Mouse (Mus musculus) forebrain, embryonic 16.5 days (tissue): ENCODE data around the gene Mecom. TPM values are rescaled to one million over a fixed set of nuclear protein-coding genes. Genes with fewer than 3 reads are reported as not detected.

ENCODE experiments used
- ATAC-seq: fragments of 200-750 bp; cut with Nextera tagmentation; 2 replicates; pipeline ENCODE4 v1.8.0; 2017; ENCODE audit warnings: mild to moderate bottlenecking, moderate library complexity
- H3K27ac ChIP-seq: fragments of 300-500 bp; sonication (generic); 2 replicates; pipeline ENCODE4 v1.5.1; 2014; ENCODE audit warnings: low read length, control low read depth
- H3K27me3 ChIP-seq: fragments of 300-500 bp; sonication (generic); replicated peaks from 2 replicates; pipeline ENCODE4 v1.6.1; 2014; ENCODE audit warnings: low read length; ENCODE audit not compliant: control insufficient read depth, insufficient read depth
- H3K36me3 ChIP-seq: fragments of 300-500 bp; sonication (generic); 2 replicates; pipeline ENCODE4 v1.6.1; 2014; ENCODE audit not compliant: control insufficient read depth, insufficient read depth
- H3K4me1 ChIP-seq: fragments of 300-500 bp; sonication (generic); replicated peaks from 2 replicates; pipeline ENCODE4 v1.6.1; 2014; ENCODE audit warnings: low read length; ENCODE audit not compliant: control insufficient read depth, insufficient read depth
- H3K4me2 ChIP-seq: fragments of 300-500 bp; sonication (generic); 2 replicates; pipeline ENCODE4 v1.6.1; 2014; ENCODE audit warnings: mild to moderate bottlenecking, low read length, control low read depth
- H3K4me3 ChIP-seq: fragments of 300-500 bp; sonication (generic); replicated peaks from 2 replicates; pipeline ENCODE4 v1.5.1; 2014; ENCODE audit warnings: mild to moderate bottlenecking, low read length, control low read depth
- H3K9ac ChIP-seq: fragments of 300-500 bp; sonication (generic); replicated peaks from 2 replicates; pipeline ENCODE4 v1.6.1; 2014; ENCODE audit warnings: low read depth, low read length, control low read depth
- H3K9me3 ChIP-seq: fragments of 300-500 bp; sonication (generic); 2 replicates; pipeline ENCODE4 v1.6.1; 2016; ENCODE audit warnings: low read length; ENCODE audit not compliant: control insufficient read depth
- WGBS: fragments of 180-500 bp; shearing (Covaris S2); extraction: QIAGEN DNeasy Blood & Tissue Kit; methylation state at CpG from one replicate; pipeline ENCODE4 v1.1.7; 2014; 5-methylcytosine and 5-hydroxymethylcytosine counted together
- polyA plus RNA-seq: library from polyadenylated mRNA; unstranded; fragments of >200 nt; fragmentation: Nextera tagmentation; extraction: Ambion mirVana; gene quantifications from 2 replicates; pipeline ENCODE4 v1.2.1, GENCODE M21; 2015

Gene Mecom
- polyA plus RNA-seq, 1 experiment from 2014 or later = 2.1 TPM

DNA sequence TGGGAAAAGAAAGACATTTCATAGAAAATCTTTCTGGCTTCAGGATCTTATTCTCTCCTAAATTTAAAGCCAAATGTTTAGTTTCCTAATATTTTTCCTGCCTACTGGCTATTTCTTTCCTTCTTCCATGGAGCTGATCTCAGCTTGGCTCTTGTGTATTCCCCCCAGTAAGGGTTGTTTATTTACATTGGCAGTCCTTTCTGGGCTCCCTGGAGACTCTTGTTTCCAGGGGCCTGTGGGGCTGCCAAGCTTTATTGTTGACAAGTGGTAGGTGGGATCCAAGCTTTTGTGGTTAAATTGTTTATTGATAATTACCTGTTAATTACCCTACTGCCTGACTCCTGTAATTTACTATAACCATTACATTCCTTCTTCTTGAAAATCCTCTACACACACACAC, 476.5 kb downstream of the Mecom start:
- Histone ChIP-seq H3K4me3 (no peak overlapping the region), H3K4me1 (no peaks in the 10 kb centered on the region)

GRCm38 (mm10) chr3:30066519-30066918, 481.3 kb downstream of the Mecom start:
- Histone ChIP-seq H3K27ac (no peak overlapping the region), H3K9ac (no peak overlapping the region), H3K4me1 (no peaks in the 10 kb centered on the region), H3K4me2 (no peak overlapping the region), H3K27me3 (no peaks in the 10 kb centered on the region), H3K36me3 (no peaks in the 10 kb centered on the region), H3K4me3 (no peak overlapping the region), H3K9me3 (no peaks in the 10 kb centered on the region)
- WGBS = 80% methylated on average over 7 of the region's 7 CpGs
- no peak for ATAC-seq

More for the DNA sequence above, 476.5 kb downstream of the Mecom start:
- Histone ChIP-seq H3K4me2 (no peak overlapping the region), H3K27me3 (no peaks in the 10 kb centered on the region), H3K27ac (no peak overlapping the region), H3K36me3 (no peaks in the 10 kb centered on the region), H3K9me3 (no peaks in the 10 kb centered on the region), H3K9ac (no peak overlapping the region)
- ATAC-seq = no peak

GRCm38 (mm10) chr3:30060058-30060457, 487.8 kb downstream of the Mecom start:
- Histone ChIP-seq H3K4me2 (no peak overlapping the region), H3K27ac (no peak overlapping the region), H3K9me3 (no peaks in the 10 kb centered on the region), H3K36me3 (no peaks in the 10 kb centered on the region), H3K4me1 (no peaks in the 10 kb centered on the region), H3K9ac (no peak overlapping the region), H3K27me3 (no peaks in the 10 kb centered on the region), H3K4me3 (no peak overlapping the region)
- WGBS = 98% methylated on average over 7 of the region's 7 CpGs
- ATAC-seq = no peak

GRCm38 (mm10) chr3:30059615-30060014, 488.2 kb downstream of the Mecom start:
- Histone ChIP-seq H3K4me3 (no peak overlapping the region), H3K9me3 (no peaks in the 10 kb centered on the region), H3K36me3 (no peaks in the 10 kb centered on the region), H3K9ac (no peak overlapping the region), H3K27ac (no peak overlapping the region), H3K4me2 (no peak overlapping the region), H3K27me3 (no peaks in the 10 kb centered on the region), H3K4me1 (no peaks in the 10 kb centered on the region)
- ATAC-seq = no peak
- 88% methylated on average over 4 of the region's 4 CpGs for WGBS

GRCm38 (mm10) chr3:30051287-30051686, 496.5 kb downstream of the Mecom start:
- Histone ChIP-seq H3K27ac (no peak overlapping the region), H3K27me3 (no peaks in the 10 kb centered on the region), H3K36me3 (no peaks in the 10 kb centered on the region), H3K9me3 (no peaks in the 10 kb centered on the region), H3K9ac (no peak overlapping the region), H3K4me1 (no peaks in the 10 kb centered on the region), H3K4me3 (no peak overlapping the region), H3K4me2 (no peak overlapping the region)
- 92% methylated on average over 6 of the region's 6 CpGs for WGBS
- no peak for ATAC-seq

DNA sequence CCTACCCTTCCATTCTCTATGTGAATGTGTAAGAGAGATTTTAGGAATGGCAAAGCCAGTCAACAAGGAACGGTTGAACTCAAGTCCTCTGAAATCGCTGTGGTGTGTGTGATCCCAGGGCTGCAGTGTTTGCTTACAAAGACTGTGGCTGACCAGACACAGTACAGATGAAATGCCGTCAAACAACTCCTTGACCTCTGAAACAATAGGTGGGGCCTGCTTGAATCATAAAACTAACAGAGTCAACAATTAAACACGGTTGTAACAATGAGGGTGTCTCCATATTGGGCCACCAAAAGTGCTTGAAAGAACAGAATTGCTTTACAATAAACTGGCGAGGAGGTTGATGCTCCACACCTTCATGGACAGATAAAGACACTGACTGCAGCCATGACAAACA, 497.0 kb downstream of the Mecom start:
- H3K4me2 ChIP-seq = no peak overlapping the region
- no peaks in the 10 kb centered on the region for H3K4me1 ChIP-seq
- no peaks in the 10 kb centered on the region for H3K9me3 ChIP-seq
- 78% methylated on average over 5 of the region's 5 CpGs for WGBS
- H3K9ac ChIP-seq = no peak overlapping the region
- no peak overlapping the region for H3K27ac ChIP-seq
- no peak for ATAC-seq
- no peaks in the 10 kb centered on the region for H3K36me3 ChIP-seq
- H3K27me3 ChIP-seq = no peaks in the 10 kb centered on the region
- no peak overlapping the region for H3K4me3 ChIP-seq

DNA sequence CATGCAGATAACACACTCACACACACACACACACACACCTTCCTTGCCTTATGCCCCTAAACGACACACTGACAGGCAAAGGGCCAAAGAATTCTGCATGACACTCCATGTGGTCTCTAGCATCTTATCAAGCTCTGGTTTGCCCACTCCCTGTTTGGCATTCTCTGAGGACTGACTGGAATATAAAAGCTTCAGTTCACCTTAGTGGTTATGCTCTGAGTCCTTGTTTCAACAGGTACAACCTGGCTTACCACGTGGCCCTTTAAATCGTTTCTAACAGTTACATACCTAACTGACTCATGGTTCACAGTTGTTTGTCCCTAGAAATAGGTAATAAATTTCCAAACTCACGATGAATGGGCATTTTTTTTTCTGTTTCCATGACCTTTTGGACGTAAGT, 499.0 kb downstream of the Mecom start:
- H3K4me1 ChIP-seq = no peaks in the 10 kb centered on the region
- no peak overlapping the region for H3K4me3 ChIP-seq
- H3K36me3 ChIP-seq = no peaks in the 10 kb centered on the region
- ATAC-seq = no peak
- H3K27me3 ChIP-seq = no peaks in the 10 kb centered on the region
- WGBS = 72% methylated on average over 5 of the region's 5 CpGs
- no peak overlapping the region for H3K4me2 ChIP-seq
- H3K27ac ChIP-seq = no peak overlapping the region
- H3K9me3 ChIP-seq = no peaks in the 10 kb centered on the region
- H3K9ac ChIP-seq = no peak overlapping the region

- no peak for ATAC-seq
- Histone ChIP-seq H3K9me3 (no peaks in the 10 kb centered on the region), H3K36me3 (no peaks in the 10 kb centered on the region), H3K4me3 (no peak overlapping the region), H3K27ac (no peak overlapping the region), H3K4me2 (no peak overlapping the region), H3K4me1 (no peaks in the 10 kb centered on the region), H3K9ac (no peak overlapping the region), H3K27me3 (no peaks in the 10 kb centered on the region)
- WGBS = 33% methylated on average over 4 of the region's 4 CpGs
Observed at GRCm38 (mm10) chr3:30048157-30048556, 499.7 kb downstream of the Mecom start.

GRCm38 (mm10) chr3:30043525-30043924, 504.3 kb downstream of the Mecom start:
- no peaks in the 10 kb centered on the region for H3K4me1 ChIP-seq
- no peak overlapping the region for H3K27ac ChIP-seq
- no peaks in the 10 kb centered on the region for H3K9me3 ChIP-seq
- H3K27me3 ChIP-seq = no peaks in the 10 kb centered on the region
- no peak overlapping the region for H3K4me2 ChIP-seq
- no peak for ATAC-seq
- 89% methylated on average over 3 of the region's 3 CpGs for WGBS
- H3K9ac ChIP-seq = no peak overlapping the region
- no peaks in the 10 kb centered on the region for H3K36me3 ChIP-seq
- no peak overlapping the region for H3K4me3 ChIP-seq

- H3K4me3 ChIP-seq = no peak overlapping the region
- 89% methylated on average over 3 of the region's 3 CpGs for WGBS
- H3K27me3 ChIP-seq = no peaks in the 10 kb centered on the region
- H3K9ac ChIP-seq = no peak overlapping the region
- no peaks in the 10 kb centered on the region for H3K4me1 ChIP-seq
- H3K4me2 ChIP-seq = no peak overlapping the region
- H3K27ac ChIP-seq = no peak overlapping the region
- no peak for ATAC-seq
- no peaks in the 10 kb centered on the region for H3K9me3 ChIP-seq
- no peaks in the 10 kb centered on the region for H3K36me3 ChIP-seq
Observed at GRCm38 (mm10) chr3:30038545-30038944, 509.3 kb downstream of the Mecom start.
